Comparison of ENCODE assay signal across 8 mouse cellular contexts in genomic region chr13:21717397-21718357, GRCm38 (mm10). TPM values are rescaled to one million over a fixed set of nuclear protein-coding genes. Genes with fewer than 3 reads are reported as not detected.
DNase-seq lines count a peak whose midpoint lies in the region; ATAC-seq and TF ChIP-seq lines count a peak whose summit lies in the region.
"Not testable (repeated sequence)": the region's sequence is repeated elsewhere in the genome, so short reads cannot be mapped to it uniquely, and the experiment has no call there.

Gene Hist1h3h, plus strand, starts transcription at chr13:21717659.

- WGBS in heart, embryonic 10.5 days = under 1% methylated on average over 30 of the region's 56 CpGs
- WGBS in kidney, embryonic 15.5 days = 1% methylated on average over 24 of the region's 56 CpGs
- WGBS in limb, embryonic 15.5 days = under 1% methylated on average over 30 of the region's 56 CpGs
- under 1% methylated on average over 24 of the region's 56 CpGs for WGBS in midbrain, postnatal 0 days

- not testable (repeated sequence) for H3K36me3 ChIP-seq in heart, embryonic 10.5 days; kidney, embryonic 15.5 days; limb, embryonic 15.5 days; midbrain, postnatal 0 days (ENCODE audit: insufficient read depth, low read length)

- H3K4me3 ChIP-seq in embryonic fibroblast, embryonic 13.5 days (ENCODE audit: insufficient read depth, low read length) = peak within 1 kb of the TSS; percentile 55
- peak within 1 kb of the TSS; percentile 56 for H3K4me3 ChIP-seq in heart, embryonic 10.5 days
- H3K4me3 ChIP-seq in kidney, embryonic 15.5 days (replicated peaks) = peak within 1 kb of the TSS; percentile 51
- peak within 1 kb of the TSS; percentile 44 for H3K4me3 ChIP-seq in limb, embryonic 15.5 days
- peak within 1 kb of the TSS; percentile 38 for H3K4me3 ChIP-seq in midbrain, postnatal 0 days (ENCODE audit: low read depth, low read length)

- not testable (repeated sequence) for H3K9me3 ChIP-seq in heart, embryonic 10.5 days; kidney, embryonic 15.5 days (replicated peaks); limb, embryonic 15.5 days; midbrain, postnatal 0 days (ENCODE audit: low read length)

- peak; percentile 79 to 80 for DNase-seq in B cell, adult 2 months
- DNase-seq in brain, adult 2 months (ENCODE audit: low read depth, low spot score) = peak; percentile 97
- DNase-seq in heart, embryonic 10.5 days (ENCODE audit: low spot score) = peak; percentile 94
- DNase-seq in midbrain, postnatal 0 days (ENCODE audit: low spot score) = peak; percentile 96
- DNase-seq in spleen, postnatal 14 days (ENCODE audit: low spot score in 2 of 2) = peak; percentile 75 to 77

- not testable (repeated sequence) for H3K27me3 ChIP-seq in heart, embryonic 10.5 days (ENCODE audit: insufficient read depth, poor library complexity, severe bottlenecking); kidney, embryonic 15.5 days; limb, embryonic 15.5 days; midbrain, postnatal 0 days (ENCODE audit: insufficient read depth, low read length)

- TF ChIP-seq POLR2A in embryonic fibroblast, embryonic 13.5 days (IDR thresholded peaks at IDR 0.05; ENCODE audit: low read depth, low read length) = peak; percentile 87

- H3K27ac ChIP-seq in embryonic fibroblast, embryonic 13.5 days (ENCODE audit: insufficient read depth, low read length) = peak within 1 kb of the TSS; percentile 80
- H3K27ac ChIP-seq in heart, embryonic 10.5 days = peak within 1 kb of the TSS; percentile 91
- H3K27ac ChIP-seq in kidney, embryonic 15.5 days = peak within 1 kb of the TSS; percentile 98
- H3K27ac ChIP-seq in limb, embryonic 15.5 days = peak within 1 kb of the TSS; percentile 91
- H3K27ac ChIP-seq in midbrain, postnatal 0 days (ENCODE audit: low read depth, low read length) = peak within 1 kb of the TSS; percentile 71

- not testable (repeated sequence) for TF ChIP-seq CTCF in embryonic fibroblast, embryonic 13.5 days (IDR thresholded peaks at IDR 0.05; ENCODE audit: borderline replicate concordance, insufficient read depth, low read length); midbrain, postnatal 0 days (IDR thresholded peaks at IDR 0.05)

- ATAC-seq in kidney, embryonic 15.5 days (replicated peaks; ENCODE audit: low FRiP score) = peak; percentile 41
- ATAC-seq in limb, embryonic 15.5 days (ENCODE audit: insufficient number of reproducible peaks, low FRiP score, low TSS enrichment, low read depth) = peak; percentile 42; the same call in 1 of the 2 replicates
- peak; percentile 45 for ATAC-seq in midbrain, postnatal 0 days (ENCODE audit: low FRiP score)

- peaks cover 13% of the 10 kb centered on the region; the same call in 1 of the 2 replicates for H3K4me1 ChIP-seq in embryonic fibroblast, embryonic 13.5 days (ENCODE audit: control insufficient read depth, insufficient read depth, low read length)
- peaks cover 15% of the 10 kb centered on the region for H3K4me1 ChIP-seq in heart, embryonic 10.5 days
- H3K4me1 ChIP-seq in kidney, embryonic 15.5 days = peaks cover 42% of the 10 kb centered on the region
- H3K4me1 ChIP-seq in limb, embryonic 15.5 days = peaks cover 27% of the 10 kb centered on the region
- H3K4me1 ChIP-seq in midbrain, postnatal 0 days (ENCODE audit: insufficient read depth, low read length) = not testable (repeated sequence)

- H3K4me2 ChIP-seq in kidney, embryonic 15.5 days = peak within 1 kb of the TSS; percentile 79
- peak within 1 kb of the TSS; percentile 69 for H3K4me2 ChIP-seq in limb, embryonic 15.5 days
- H3K4me2 ChIP-seq in midbrain, postnatal 0 days (ENCODE audit: low read depth, low read length, poor library complexity, severe bottlenecking) = peak within 1 kb of the TSS; percentile 73

- peak within 1 kb of the TSS; percentile 65 for H3K9ac ChIP-seq in kidney, embryonic 15.5 days
- H3K9ac ChIP-seq in limb, embryonic 15.5 days = peak within 1 kb of the TSS; percentile 47; the same call in 1 of the 2 replicates
- peak within 1 kb of the TSS; percentile 50; the same call in 1 of the 2 replicates for H3K9ac ChIP-seq in midbrain, postnatal 0 days (replicated peaks; ENCODE audit: low read length, poor library complexity, severe bottlenecking)

RNA-seq across cellular contexts. Expression of gene Hist1h3h, which starts in this region (rescaled TPM):
- polyA plus RNA-seq in embryonic fibroblast, embryonic 13.5 days (2011; ENCODE audit: insufficient read length, low read depth, missing spikeins) = 3.4 TPM in 1 of 2 replicates, not detected in the other
- 3.7 and 3.8 TPM in 2 replicates for polyA plus RNA-seq in heart, embryonic 10.5 days (2016; fragmentation: Nextera tagmentation; extraction: Ambion mirVana)
- polyA plus RNA-seq in kidney, embryonic 15.5 days (2015; fragmentation: Nextera tagmentation; extraction: Ambion mirVana) = 14.2 and 15.6 TPM in 2 replicates
- polyA plus RNA-seq in limb, embryonic 15.5 days (2015; fragmentation: Nextera tagmentation; extraction: Ambion mirVana) = 3.5 and 7.6 TPM in 2 replicates
- total RNA-seq in midbrain, postnatal 0 days (2014; rRNA removed) = 258 and 532 TPM in 2 replicates
- polyA plus RNA-seq in midbrain, postnatal 0 days (2015; fragmentation: Nextera tagmentation; extraction: Ambion mirVana) = 2.0 TPM in 1 of 2 replicates, not detected in the other

Comparison
In these comparisons a context has a peak if more than half of its experiments do, and no peak if none do; other contexts are left out.
1. Peak in every context shown above with its lines: DNase-seq, ATAC-seq, H3K4me3 ChIP-seq and H3K27ac ChIP-seq.